Mouse (Mus musculus) heart, postnatal 4 days (tissue): ENCODE data around the gene Pqbp1. TPM values are rescaled to one million over a fixed set of nuclear protein-coding genes. Genes with fewer than 3 reads are reported as not detected.
"Not testable (repeated sequence)": the region's sequence is repeated elsewhere in the genome, so short reads cannot be mapped to it uniquely, and the experiment has no call there.

ENCODE experiments used
- DNase-seq: peaks from one replicate; pipeline ENCODE4 v3.0.0; 2021
- total RNA-seq, 2 experiments: library from RNA; stranded (reverse); gene quantifications; 2 replicates each; pipeline ENCODE4 v1.2.3; 2021

Gene Pqbp1
- 10 to 100 TPM; 35.0 to 37.7 TPM for total RNA-seq

- DNase-seq, result peak; percentile 86
These were observed at the start of gene Pqbp1, which contains the start of gene Timm17b for GRCm38 (mm10) chrX:7898880-7899874. Pqbp1 (minus strand) TSS chrX:7899269. Timm17b (plus strand) TSS chrX:7899357.

- peak; percentile 94 for DNase-seq
These were observed 48.9 kb upstream of the Pqbp1 start for GRCm38 (mm10) chrX:7947900-7948492.

- DNase-seq, result peak; percentile 8
These were observed 48.2 kb upstream of the Pqbp1 start, which contains the start of gene Hdac6 for GRCm38 (mm10) chrX:7947108-7947899. Hdac6 (minus strand) TSS chrX:7947889.

GRCm38 (mm10) chrX:7945618-7946017 lies 46.5 kb upstream of the Pqbp1 start:
- no peak for DNase-seq

- DNase-seq, result no peak
These were observed 38.6 kb upstream of the Pqbp1 start for GRCm38 (mm10) chrX:7937667-7938066.

GRCm38 (mm10) chrX:7936874-7937273 lies 37.8 kb upstream of the Pqbp1 start:
- DNase-seq, result no peak

GRCm38 (mm10) chrX:7928270-7928790 lies 29.3 kb upstream of the Pqbp1 start, which contains the start of gene Eras:
Eras (minus strand) TSS chrX:7928607.
- DNase-seq, result no peak

GRCm38 (mm10) chrX:7927116-7927515 lies 28.0 kb upstream of the Pqbp1 start:
- DNase-seq, result no peak

- no peak for DNase-seq
These were observed 27.2 kb upstream of the Pqbp1 start for GRCm38 (mm10) chrX:7926266-7926665.

GRCm38 (mm10) chrX:7922032-7922431 lies 23.0 kb upstream of the Pqbp1 start:
- DNase-seq, result no peak

- no peak for DNase-seq
These were observed 20.7 kb upstream of the Pqbp1 start, which contains the start of gene Pcsk1n for GRCm38 (mm10) chrX:7919601-7920383. Pcsk1n (plus strand) TSS chrX:7919822.

GRCm38 (mm10) chrX:7917960-7918359 lies 18.9 kb upstream of the Pqbp1 start:
- DNase-seq, result not testable (repeated sequence)

GRCm38 (mm10) chrX:7915669-7916068 lies 16.6 kb upstream of the Pqbp1 start:
- DNase-seq, result peak; percentile 58

GRCm38 (mm10) chrX:7910473-7910872 lies 11.4 kb upstream of the Pqbp1 start:
- no peak for DNase-seq

- DNase-seq, result not testable (repeated sequence)
These were observed 10.2 kb upstream of the Pqbp1 start, which contains the start of gene Gm10490 for GRCm38 (mm10) chrX:7909242-7909641. Gm10490 (plus strand) TSS chrX:7909542.

GRCm38 (mm10) chrX:7907735-7908134 lies 8.7 kb upstream of the Pqbp1 start, which contains the start of gene Gm10491:
Gm10491 (minus strand) TSS chrX:7907835.
- no peak for DNase-seq

GRCm38 (mm10) chrX:7904441-7904840 lies 5.4 kb upstream of the Pqbp1 start:
- DNase-seq, result no peak

GRCm38 (mm10) chrX:7898211-7898610 lies 858 bp downstream of the Pqbp1 start:
- no peak for DNase-seq

GRCm38 (mm10) chrX:7883841-7884567 lies 15.1 kb downstream of the Pqbp1 start, which contains the start of gene Slc35a2:
Slc35a2 (plus strand) TSS chrX:7884028.
- peak; percentile 87 for DNase-seq

- DNase-seq, result peak; percentile 64
These were observed 19.2 kb downstream of the Pqbp1 start for GRCm38 (mm10) chrX:7879819-7880218.
